Mouse (Mus musculus) layer of hippocampus, postnatal 36 days (tissue): ENCODE measurements around the gene Gp6. TPM values are rescaled to one million over a fixed set of nuclear protein-coding genes. Genes with fewer than 3 reads are reported as not detected.
"Not testable (repeated sequence)": the region's sequence is repeated elsewhere in the genome, so short reads cannot be mapped to it uniquely, and the experiment has no call there.

Experiments
- DNase-seq, 2 experiments: peaks; one replicate each; pipeline ENCODE4 v3.0.0; 2022
- microRNA-seq, 2 experiments: library from miRNA; unstranded; fragments of <30 nt; microRNA quantifications; one replicate each; pipeline ENCODE4 v1.2.0; 2021
- total RNA-seq, 2 experiments: library from RNA; stranded (reverse); gene quantifications; 2 replicates each; pipeline ENCODE4 v1.2.3; 2021

The Gp6 gene
- not detected for total RNA-seq

DNA sequence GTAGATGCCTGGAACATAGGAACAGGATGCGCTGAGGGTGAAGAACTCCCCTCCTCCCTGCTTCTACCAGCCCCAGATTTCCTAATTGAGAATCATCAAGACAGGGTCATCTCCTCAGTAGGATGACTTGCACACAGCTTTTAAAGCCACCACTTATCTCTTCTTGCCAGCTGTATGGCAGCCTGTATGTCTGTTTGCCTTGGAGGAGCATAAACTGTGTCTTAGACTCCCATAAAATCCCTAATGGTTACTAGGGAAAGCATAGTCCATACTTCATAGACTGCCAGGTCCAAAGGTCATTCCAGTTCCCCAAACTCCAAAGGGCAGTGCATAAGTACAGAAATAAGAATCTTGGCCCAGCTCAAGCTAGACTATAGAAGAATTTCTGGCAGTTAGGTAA, at the start of gene Gp6:
TSS of gene Gp6 (minus strand) at position 15 of the 400 bp plus-strand sequence.
- no peak for DNase-seq

DNA sequence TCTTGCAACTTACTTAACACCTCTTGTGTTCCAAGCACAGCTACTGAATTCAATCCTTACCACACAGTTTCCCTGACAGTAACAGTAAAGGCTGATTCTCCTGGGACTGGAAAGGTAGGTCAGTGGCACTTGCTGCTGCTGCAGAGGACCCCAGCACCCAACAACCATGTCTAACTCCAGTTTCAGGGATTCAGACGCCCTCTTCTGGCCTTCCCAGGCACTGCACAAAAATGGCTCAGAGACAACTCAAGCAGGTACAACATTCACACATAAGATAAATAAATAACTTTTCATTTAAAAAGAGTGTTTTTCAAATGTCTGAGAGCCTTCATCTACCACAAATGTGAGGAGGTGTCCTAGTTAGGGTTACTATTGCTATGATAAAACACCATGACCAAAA, 49.6 kb upstream of the Gp6 start:
- DNase-seq: no peak

DNA sequence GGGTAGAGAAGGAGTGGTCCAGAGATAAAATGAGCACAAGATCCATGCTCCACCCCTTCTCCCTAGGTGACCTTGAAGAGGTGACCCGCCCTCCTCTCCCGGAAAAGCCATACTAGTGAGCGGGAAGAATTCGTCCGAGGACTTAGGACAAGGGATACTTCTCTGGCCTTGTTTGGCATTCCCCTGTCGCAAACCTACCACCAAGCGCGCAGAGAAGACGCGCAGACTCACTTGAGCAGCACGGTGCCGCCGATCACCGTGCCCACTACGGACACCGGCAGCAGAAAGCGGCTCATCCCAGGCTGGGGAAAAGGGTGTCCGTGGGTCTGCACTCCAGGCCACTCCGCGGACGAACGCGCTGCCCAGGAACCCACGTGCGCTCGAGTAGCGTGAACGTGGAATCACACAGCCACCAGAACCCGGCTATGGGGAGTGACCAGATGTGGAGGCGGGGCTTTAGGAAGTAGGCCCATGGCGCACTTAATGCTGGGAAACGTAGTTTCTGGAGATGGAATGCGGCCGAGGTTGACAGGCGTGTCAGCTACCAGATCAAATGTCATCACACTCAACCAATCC, 47.8 kb upstream of the Gp6 start, which contains the start of gene Rdh13:
TSS of gene Rdh13 (minus strand) at position 434 of the 576 bp plus-strand sequence.
- peak; percentile 88 for DNase-seq

DNA sequence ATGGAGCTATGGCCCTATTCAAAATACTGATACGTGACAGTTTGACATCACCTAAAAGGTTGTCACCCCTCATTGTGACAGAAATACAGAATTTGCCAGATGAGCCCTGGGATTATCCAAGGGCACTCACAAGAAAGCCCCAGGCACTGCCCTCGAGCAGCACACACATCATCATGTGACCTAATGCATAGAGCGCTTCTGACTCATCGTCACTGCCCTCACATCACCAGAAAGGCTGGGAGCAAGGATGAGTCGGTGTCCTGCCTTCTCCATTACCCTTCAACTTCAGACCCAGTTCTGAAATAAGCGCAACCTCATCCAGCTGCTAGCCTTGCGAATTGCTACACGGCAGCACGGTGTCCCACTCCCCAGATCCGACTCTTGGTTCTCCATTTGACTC, 43.0 kb upstream of the Gp6 start:
- DNase-seq: no peak

DNA sequence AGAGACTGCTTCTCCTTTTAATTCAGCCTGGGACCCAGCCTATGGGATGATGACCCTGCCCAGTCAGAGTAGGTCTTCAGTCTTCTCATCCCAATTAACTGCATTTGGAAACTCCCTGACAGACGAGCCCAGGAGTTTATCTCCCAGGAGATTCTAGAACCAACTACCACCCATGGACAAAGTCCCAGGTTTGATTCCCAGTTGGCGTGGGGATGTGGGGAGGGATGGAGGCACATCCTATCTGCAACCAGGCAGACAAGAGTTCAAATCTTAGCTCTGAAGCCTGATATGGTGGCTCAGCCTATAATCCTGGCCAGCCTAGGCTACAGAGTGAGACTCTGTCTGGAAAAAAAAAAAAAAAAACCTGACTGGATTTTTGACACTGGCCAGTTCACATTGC, 40.2 kb upstream of the Gp6 start:
- no peak for DNase-seq

DNA sequence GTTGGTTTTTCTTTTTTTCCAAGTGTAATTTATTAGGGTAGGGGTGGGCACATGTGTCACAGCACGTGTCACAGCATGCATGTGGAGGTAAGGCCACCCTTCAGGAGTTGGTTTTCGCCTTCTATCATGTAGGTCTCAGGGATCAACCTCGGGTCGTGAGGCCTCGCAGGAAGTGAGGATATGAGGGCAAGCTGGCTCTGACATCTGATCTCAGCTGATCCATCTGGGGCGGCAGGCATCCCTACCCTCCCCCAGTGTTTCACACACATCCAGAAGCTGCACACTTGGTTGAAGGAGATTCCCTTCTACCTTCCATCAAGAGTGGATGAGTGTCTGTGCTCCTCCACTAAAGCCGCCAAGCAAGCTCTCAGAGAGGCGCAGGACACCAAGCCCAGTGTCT, 34.5 kb upstream of the Gp6 start:
- no peak for DNase-seq

DNA sequence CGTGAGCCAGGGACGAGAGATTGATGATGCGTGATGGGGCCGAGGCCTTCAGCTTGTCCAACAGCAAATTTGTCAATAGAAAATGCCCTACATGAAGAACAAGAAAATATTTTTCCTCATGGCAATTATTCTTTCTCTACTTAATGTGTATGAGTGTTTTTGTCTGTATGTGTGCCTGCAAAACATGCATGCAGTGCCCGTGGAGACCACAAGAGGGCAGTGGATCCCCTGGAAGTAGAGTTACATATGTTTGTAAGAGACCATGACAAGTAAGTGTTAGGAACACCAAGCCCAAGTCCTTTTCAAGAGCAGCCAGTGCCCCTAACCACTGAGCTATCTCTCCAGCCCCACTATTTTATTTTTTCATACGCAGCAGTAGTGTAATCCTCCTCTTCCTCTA, 34.0 kb upstream of the Gp6 start:
- peak; percentile 23 to 34 for DNase-seq

DNA sequence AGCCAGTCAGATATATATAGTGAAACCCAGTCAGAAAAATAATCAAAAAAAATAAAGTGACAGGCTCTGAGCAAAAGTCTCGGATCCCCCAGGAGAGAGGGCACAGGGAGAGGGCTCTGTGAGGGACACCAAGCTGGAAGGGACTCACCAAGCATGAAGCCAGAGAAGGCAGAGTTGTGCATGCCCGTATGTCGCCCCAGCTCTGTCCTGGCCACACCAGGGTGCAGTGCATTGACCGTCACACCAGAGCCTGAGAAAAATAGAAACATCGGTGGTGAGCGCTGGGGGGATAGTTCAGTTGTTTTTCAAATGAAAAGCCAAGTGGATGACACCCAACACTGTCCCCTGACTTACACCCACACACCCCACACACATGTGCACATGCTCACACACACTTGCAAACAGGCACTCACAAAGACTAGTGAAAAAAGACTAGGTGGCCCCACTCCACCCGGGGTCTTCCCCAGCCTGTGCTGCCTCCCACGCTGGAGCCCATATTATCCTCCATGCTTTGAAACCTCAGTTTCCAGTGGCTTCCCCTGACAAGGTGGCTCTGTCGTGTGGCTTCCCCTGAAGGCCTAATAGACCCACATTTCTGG, 32.8 kb upstream of the Gp6 start:
- DNase-seq: no peak

DNA sequence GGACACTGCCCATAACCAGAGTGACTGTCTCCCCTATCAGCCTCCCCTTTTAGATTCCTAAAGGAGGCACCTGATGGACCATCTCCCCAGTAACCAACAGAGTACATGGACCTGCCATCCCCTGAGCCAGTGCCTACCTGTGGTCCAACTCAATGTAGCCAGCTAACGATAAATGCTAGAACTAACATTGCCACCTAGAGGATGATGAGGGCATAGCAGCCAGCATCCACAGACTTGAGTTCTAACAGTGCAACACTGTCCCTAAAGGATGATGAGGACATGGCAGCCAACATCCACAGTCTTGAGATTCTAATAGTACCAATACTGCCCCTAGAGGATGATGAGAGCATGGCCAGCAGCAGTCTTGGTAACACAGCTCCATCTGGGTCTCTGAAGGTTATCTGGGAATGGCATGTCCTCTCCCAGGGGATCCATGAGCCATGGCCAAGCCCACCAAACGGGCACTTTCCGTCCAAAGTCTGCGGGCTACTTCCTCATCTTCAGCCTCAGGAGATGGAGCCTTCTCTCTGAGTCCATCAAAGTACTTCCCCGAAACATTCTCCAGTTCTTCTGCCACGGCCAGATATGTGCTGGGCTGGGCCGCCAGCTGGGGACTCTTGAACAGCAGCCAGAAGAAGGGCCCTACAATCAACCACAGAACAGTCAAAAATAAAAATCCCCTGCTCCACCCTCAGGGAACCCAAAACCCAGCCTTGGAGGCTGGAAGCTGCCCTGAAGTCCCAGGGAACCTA, 29.8 kb upstream of the Gp6 start:
- peak; percentile 77 to 78 for DNase-seq

DNA sequence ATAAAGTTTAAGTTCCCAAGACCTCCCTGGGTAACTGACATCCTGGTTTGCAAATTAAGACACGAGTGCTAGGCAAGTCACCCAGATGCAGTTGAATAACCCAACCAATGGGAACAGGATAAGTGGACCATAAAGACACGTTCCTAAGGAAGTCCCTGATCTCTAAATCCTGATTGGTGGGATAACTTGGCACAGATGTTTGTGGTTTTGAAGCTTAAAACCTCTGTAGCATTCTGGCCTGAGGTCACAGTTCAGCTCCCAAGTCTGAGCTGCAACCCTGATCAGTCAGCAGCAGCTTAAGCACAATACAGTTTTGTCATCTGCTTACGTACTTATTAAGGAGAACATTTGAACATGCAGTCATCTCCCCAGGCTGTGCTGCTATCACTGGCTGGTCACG, 22.7 kb upstream of the Gp6 start:
- DNase-seq: no peak

DNA sequence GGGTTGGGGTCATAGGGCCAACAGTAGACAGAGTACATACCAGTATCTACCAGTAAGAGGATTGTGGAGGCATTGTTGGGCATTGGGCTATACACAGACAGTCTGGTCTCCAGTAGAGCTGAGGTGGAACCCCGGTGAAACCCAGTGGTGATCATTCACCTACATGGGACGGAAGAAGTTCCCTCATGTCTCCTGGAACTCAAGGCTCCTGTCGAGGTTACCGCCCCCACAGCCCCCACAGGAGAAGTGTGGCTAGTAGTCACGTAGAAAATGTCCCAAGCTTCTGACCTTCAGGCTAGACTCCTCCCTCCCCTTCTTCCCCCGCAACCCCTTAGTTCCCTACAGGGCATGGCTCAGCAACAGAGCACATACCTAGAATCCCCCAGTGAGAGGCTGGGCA, 22.1 kb upstream of the Gp6 start:
- no peak for DNase-seq

DNA sequence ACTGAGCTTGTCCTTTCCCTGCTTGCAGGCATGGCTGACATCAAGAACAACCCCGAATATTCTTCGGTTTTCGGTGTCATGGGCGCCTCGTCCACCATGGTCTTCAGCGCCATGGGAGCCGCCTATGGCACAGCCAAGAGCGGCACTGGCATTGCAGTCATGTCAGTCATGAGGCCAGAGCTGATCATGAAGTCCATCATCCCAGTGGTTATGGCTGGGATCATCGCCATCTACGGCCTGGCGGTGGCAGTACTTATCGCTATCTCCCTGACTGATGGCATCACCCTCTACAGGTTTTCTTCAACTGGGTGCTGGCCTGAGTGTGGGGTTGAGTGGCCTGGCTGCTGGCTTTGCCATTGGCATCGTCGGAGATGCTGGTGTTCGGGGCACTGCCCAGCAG, 14.9 kb upstream of the Gp6 start:
- not testable (repeated sequence) for DNase-seq

DNA sequence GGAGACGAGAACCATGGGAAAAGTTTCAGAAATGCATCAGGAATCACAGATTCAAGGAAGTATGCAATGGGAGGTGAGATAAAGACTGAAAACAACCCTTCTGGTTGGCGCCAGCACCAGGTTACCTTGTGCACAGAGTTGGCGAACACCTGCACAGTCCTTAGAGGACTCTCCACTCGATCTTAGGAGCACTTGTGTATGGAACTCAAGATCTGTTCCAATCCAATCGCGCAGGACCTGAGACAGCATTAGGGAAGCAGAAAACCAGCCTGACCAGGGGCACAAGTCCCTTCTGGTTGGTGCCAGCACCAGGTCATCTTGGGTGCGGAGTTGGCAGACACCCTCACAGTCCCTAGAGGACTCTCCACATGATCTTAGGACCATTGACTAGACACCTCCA, 24.0 kb downstream of the Gp6 start:
- DNase-seq: no peak

DNA sequence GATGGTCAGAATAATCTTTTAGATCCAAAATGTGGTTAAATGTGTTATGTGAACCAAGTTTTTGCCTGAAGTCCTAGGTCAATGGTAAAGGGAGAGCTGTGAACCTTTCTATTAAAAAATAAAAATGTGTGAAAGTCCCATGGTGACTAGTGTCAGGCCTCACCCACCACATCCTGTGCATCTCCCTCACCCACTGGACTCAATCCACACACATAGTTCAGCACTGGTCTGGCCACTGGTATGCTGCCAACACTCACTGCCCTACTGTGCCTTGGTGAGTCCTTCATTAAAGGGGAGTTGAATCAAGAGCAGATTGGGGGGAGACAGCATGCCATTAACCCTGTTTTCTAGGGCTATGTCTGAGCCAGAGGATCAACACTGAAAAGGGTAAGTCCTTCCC, 60.0 kb downstream of the Gp6 start, which contains the start of gene Ncr1:
TSS of gene Ncr1 (plus strand) at position 216 of the 400 bp plus-strand sequence.
- no peak for DNase-seq

DNA sequence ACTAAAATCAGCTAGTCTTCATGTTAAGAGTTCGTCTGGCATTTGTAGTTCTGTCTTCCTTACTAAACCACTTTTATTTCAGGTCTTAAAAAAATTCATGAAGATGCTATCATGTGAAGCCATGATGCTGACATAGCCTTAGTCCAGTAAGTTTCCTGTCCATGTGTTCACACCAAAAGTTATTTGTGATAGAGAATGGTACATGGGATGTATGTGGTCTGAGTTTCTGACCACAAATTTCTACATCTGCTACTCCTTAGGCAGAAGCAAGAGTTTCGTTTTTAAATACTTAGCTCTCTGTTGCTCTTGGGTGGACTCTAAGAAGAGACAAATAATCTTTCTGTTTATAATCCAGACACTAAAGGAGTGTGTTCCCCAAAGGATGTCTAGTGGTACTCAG, 74.2 kb downstream of the Gp6 start:
- no peak for DNase-seq

Small RNA genes lying within 50 kb of the gene (microRNA-seq; reads per million reads assigned to microRNA genes)
- gene Gm24605 (0 reads per million in 2 experiments), gene Gm24752 (0 reads per million in 2 experiments), gene Gm25349 (0 reads per million in 2 experiments)

Other genes starting within 250 kb of the Gp6 start
- 1 to 10 TPM; 5.5 to 5.9 TPM for gene Leng9, start 247.4 kb downstream of the Gp6 start, total RNA-seq
- gene Cdc42ep5, start 232.9 kb downstream of the Gp6 start, total RNA-seq: 1 to 10 TPM in 1 of 2 experiments, under 1 TPM in 1; 0.95 to 1.1 TPM
- gene Lilra5, start 160.0 kb downstream of the Gp6 start, total RNA-seq: not detected
- gene Ncr1, start 60.0 kb downstream of the Gp6 start, total RNA-seq: not detected
- 10 to 100 TPM; 26.6 to 27.8 TPM for gene Rdh13, start 47.9 kb upstream of the Gp6 start, total RNA-seq
- 1 to 10 TPM; 4.3 to 5.4 TPM for gene Eps8l1, start 62.9 kb upstream of the Gp6 start, total RNA-seq
- gene Ppp1r12c, start 103.9 kb upstream of the Gp6 start, total RNA-seq: 100 to 1,000 TPM; 146 to 164 TPM
- 1 to 10 TPM; 1.1 to 4.2 TPM for gene Tnnt1, start 118.6 kb upstream of the Gp6 start, total RNA-seq
- gene Tnni3, start 126.5 kb upstream of the Gp6 start, total RNA-seq: 1 to 10 TPM in 1 of 2 experiments, under 1 TPM in 1; 0.70 to 1.3 TPM
- gene Dnaaf3, start 134.7 kb upstream of the Gp6 start, total RNA-seq: under 1 TPM; 0.38 to 0.65 TPM
- 100 to 1,000 TPM; 203 to 220 TPM for gene Syt5, start 149.8 kb upstream of the Gp6 start, total RNA-seq
- under 1 TPM; 0.28 to 0.40 TPM for gene Ptprh, start 206.3 kb upstream of the Gp6 start, total RNA-seq
- 10 to 100 TPM; 14.4 to 21.5 TPM for gene Tmem86b, start 233.7 kb upstream of the Gp6 start, total RNA-seq